Mouse (Mus musculus) lung, adult 2 months (tissue): ENCODE results near the gene Pld4.

Experiments
- CTCF ChIP-seq: fragments of 200-500 bp; IDR thresholded peaks from 2 replicates; pipeline ENCODE4 v1.5.1; 2011; ENCODE audit warnings: mild to moderate bottlenecking, low read length, control low read depth; ENCODE audit not compliant: insufficient read depth
- POLR2A ChIP-seq: fragments of 200-500 bp; IDR thresholded peaks from 2 replicates; pipeline ENCODE4 v1.6.1; 2011; ENCODE audit warnings: low read depth, mild to moderate bottlenecking, control low read depth, low read length, borderline replicate concordance; ENCODE audit errors: extremely low read depth

DNA sequence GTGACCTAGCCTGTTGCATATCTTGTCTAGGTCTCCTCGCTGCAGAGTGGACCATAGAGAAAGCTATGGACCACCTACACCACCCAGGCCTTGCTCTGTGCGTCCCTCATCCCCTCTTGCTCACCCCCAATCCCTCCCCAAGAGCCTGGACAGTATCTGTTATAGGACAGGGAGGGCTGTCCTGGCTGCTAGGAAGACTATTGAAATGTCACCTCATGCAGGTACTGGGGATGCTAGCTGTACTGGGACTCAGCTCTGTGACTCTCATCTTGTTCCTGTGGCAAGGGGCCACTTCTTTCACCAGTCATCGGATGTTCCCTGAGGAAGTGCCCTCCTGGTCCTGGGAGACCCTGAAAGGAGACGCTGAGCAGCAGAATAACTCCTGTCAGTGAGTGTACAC lies 2.7 kb downstream of the Pld4 start:
- TF ChIP-seq POLR2A (no peak), CTCF (no peak)
